Mouse (Mus musculus) monocyte, adult 2 months (primary cell): ENCODE data around the gene Polr3a.
"Not testable (repeated sequence)": the region's sequence is repeated elsewhere in the genome, so short reads cannot be mapped to it uniquely, and the experiment has no call there.

Experiments
- DNase-seq, 2 experiments: peaks; one replicate each; pipeline ENCODE4 v3.0.0; 2022; ENCODE audit warnings: low spot score in 2 of 2, low read depth in 1 of 2

The Polr3a gene

DNA sequence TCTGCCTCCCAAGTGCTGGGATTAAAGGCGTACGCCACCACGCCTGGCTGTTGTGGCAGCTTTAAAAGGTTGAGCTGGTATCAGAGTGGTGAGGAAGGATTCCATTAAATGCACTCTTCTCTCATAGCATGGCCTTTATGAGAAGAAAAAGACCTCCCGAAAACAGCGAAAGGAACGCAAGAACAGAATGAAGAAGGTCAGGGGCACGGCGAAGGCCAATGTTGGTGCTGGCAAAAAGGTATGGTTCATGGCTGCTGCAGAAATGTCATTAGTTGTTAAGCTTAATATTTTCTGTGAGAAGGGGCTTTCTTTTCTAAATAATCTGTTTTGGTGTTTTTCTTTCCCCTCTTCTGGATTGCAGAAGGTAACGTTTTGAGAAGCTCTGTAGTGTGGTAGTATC is 6.4 kb upstream of the Polr3a start:
- no peak for DNase-seq

GRCm38 (mm10) chr14:24491266-24491981 is 4.6 kb upstream of the Polr3a start:
- no peak for DNase-seq

GRCm38 (mm10) chr14:24490468-24491265 is 3.8 kb upstream of the Polr3a start:
- peak; percentile 83 to 93 for DNase-seq

DNA sequence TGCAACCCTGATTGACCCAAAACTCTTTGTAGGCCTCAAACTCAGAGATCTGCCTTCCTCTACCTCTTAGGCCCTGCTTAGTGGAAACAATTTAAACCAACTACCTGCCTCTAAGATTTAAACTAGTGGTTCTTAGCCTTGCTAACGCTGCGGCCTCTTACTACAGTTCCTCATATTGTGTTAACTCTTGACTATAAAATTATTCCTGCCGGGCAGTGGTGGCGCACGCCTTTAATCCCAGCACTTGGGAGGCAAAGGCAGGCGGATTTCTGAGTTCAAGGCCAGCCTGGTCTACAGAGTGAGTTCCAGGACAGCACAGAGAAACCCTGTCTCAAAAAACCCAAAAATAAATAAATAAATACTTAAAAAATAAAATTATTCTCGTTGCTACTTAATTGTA is 2.9 kb upstream of the Polr3a start:
- not testable (repeated sequence) for DNase-seq

GRCm38 (mm10) chr14:24486241-24486767 is 554 bp downstream of the Polr3a start:
- no peak for DNase-seq

DNA sequence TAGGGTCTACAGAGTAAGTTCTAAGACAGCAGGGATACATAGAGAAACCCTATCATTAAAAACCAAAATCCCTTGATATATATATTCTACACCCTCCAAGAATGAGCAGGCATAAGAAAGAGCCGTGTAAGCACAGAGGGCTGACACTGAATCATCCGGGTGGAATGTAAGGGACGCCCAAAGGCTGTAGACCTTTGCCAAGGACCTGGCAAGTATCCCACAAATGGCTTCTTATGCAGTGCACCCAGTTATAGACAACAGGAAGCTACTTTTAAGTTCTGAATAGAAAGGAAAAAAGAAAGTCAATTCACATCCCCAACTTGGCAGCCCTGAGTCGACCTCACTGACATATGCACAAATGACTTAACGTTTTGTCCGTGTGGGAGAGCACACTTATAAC is 18.1 kb downstream of the Polr3a start:
- DNase-seq = no peak

GRCm38 (mm10) chr14:24458191-24458590 is 28.7 kb downstream of the Polr3a start:
- DNase-seq = no peak

DNA sequence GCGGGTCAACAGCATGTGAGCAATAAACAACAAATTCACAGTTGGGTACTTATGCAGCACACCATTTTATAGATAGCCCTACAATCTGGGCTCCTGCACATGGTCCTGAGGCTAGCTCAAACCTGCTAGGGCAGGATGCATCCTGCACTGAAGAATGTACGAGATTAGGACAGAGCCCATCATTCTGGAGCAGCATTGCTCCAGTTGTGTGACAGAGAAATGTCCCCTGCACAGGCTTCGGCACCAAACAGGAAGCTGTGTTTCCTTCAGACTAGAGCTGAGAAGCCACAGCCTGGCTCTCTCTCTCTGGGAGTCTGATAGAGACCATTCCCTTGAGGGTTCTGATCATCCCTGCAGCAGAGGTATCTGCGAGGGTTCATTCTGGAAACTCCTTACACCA is 43.3 kb downstream of the Polr3a start:
- not testable (repeated sequence) for DNase-seq
